Mouse (Mus musculus) heart, adult 2 months (tissue): Measurements from ENCODE around the gene Myl10.

Experiments
- CTCF ChIP-seq: fragments of 200-600 bp; IDR thresholded peaks from 2 replicates; pipeline ENCODE4 v1.8.1; 2022; ENCODE audit warnings: antibody characterized with exemption, mild to moderate bottlenecking, moderate library complexity
- EP300 ChIP-seq: fragments of 200-500 bp; IDR thresholded peaks from 2 replicates; pipeline ENCODE4 v1.6.1; 2011; ENCODE audit warnings: low read depth, low read length, control low read depth; ENCODE audit not compliant: insufficient read depth
- POLR2A ChIP-seq: fragments of 200-500 bp; IDR thresholded peaks from 2 replicates; pipeline ENCODE4 v1.6.1; 2011; ENCODE audit warnings: mild to moderate bottlenecking, low read depth, low read length, control low read depth; ENCODE audit not compliant: insufficient read depth

DNA sequence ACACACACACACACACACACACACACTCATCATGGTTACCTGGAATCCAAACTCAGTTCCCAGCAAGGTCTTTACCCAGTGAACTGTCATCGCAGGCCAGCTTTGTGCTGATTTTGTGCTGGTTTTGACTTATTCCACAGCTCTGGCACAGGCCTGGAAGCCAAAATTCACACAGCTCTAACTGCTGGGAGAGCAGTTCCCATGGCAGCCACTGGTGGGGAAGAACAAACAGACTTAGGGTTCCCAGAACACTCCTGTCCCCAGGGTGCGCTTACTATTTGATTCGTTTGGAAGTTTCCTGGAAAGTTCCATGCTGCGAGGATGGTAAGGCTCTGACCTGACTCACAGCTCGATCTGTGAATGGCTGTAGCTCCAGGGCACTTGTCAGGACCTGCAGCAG, 28.6 kb downstream of the Myl10 start:
- no peak for TF ChIP-seq CTCF
- TF ChIP-seq POLR2A, result no peak
- no peak for TF ChIP-seq EP300
